Mouse (Mus musculus) frontal cortex, postnatal 10 days (tissue): ENCODE results near the gene Ascc1.

Experiments
- DNase-seq, 2 experiments: peaks; one replicate each; pipeline ENCODE4 v3.0.0; 2022; ENCODE audit warnings: low spot score in 2 of 2, mixed read lengths in 1 of 2

The Ascc1 gene

DNA sequence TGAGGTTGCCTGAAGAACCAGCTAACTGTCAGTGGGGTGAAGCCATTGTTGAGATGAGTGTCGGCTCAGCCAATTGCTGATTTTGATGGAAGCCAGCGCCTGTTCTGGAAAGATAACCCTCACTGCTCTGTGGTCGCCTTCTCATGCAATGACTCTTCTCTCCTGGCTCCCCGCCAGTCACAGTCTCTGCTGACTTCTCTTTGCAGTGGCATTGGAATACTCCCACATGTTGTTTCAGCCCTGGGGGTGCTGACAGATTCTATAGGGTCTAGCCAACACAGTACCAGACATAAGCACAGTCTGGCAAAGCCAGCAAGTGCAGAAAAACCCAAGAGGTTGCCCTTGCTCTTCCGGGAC lies 75.9 kb downstream of the Ascc1 start:
- DNase-seq, result peak; percentile 41 to 52

DNA sequence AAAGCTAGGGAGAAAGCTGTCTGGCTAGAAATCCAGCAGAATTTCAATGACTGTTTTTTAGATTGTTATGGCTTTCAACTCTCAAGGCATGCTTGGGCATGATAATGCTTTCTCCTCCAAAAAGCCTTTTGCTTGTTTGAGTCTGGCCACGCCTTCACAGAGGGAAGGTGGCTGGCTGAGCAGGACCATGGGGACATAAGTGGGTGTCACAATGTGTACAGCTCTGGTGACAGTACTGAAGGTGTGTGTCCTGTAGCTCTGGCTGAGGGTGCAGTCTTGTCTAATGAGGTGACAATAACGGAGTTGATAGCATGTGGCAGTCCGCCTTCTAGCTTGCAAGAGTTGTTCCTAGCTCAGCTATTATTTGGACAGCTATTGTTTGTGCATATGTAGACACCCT lies 77.6 kb downstream of the Ascc1 start:
- no peak for DNase-seq

- DNase-seq, result no peak
Measured at GRCm38 (mm10) chr10:60080601-60080981, 78.0 kb downstream of the Ascc1 start.

GRCm38 (mm10) chr10:60080982-60081825 lies 78.6 kb downstream of the Ascc1 start:
- no peak for DNase-seq

- DNase-seq, result no peak
Measured at GRCm38 (mm10) chr10:60081905-60082304, 79.3 kb downstream of the Ascc1 start.

DNA sequence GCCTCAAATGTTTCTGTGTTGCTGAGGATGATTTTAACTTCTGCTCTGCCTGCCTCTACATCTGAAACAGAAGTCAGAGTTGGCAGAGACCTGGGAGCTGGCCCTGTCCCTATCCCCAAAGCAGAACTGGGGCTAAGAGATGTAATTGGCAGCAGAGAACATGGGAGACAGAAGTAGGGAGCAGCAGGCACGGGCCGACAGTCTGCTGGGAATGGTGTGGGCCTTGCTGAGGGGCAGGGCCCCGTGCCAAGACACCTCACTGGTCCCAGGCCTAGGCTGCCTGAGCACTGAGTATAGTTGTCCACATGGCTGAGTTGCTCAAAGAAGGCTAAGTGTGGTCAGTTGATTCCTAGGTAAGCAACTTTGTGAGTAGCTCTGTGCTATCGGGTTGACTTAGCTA lies 81.5 kb downstream of the Ascc1 start:
- DNase-seq, result no peak

GRCm38 (mm10) chr10:60092311-60092710 lies 89.7 kb downstream of the Ascc1 start:
- no peak for DNase-seq

- DNase-seq, result no peak
Measured at GRCm38 (mm10) chr10:60093751-60094150, 91.1 kb downstream of the Ascc1 start.

GRCm38 (mm10) chr10:60095558-60095957 lies 93.0 kb downstream of the Ascc1 start:
- no peak for DNase-seq

DNA sequence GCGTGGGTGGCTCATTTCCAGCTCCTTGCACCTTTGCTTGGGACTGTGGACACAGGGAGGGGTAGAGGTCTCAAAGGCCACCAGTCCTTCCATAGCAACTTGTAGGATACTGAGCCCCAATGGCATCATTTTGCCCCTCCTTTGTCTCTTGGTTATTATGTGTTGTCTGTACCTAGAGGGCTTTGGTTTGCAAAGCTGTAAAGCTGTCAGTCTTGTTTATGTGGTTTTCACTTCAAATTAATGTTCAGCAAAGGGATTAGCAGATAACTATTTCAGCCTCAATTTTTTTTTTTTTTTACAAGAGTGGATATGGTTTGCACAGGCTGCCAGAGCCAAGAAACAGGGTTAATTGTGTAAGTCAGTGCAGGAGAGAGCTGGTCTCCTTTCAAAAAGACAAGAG lies 93.7 kb downstream of the Ascc1 start:
- DNase-seq, result no peak

GRCm38 (mm10) chr10:60097146-60097545 lies 94.5 kb downstream of the Ascc1 start:
- DNase-seq, result no peak

DNA sequence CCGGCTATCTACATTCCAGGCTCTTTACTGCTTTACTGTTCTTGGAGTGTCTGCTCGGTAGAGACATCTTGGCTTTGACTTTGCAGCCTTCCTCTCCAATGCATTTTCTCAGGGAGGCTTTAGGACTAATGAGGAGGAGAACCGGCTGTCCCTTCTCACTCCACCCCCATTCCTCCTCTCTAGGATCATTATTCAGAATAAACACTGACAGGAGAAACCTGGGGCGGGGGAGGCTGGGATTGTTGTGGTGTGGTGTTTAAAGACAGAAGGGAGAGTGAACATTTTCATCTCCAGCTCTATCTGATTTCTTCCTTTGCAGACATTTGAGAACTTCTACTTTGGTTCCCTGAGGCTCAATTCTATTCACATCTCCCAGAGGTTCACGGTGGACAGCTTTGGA lies 95.2 kb downstream of the Ascc1 start:
- DNase-seq, result no peak

GRCm38 (mm10) chr10:60105391-60106145 lies 103.0 kb downstream of the Ascc1 start:
- peak in 1 of 2 experiments; percentile 42 for DNase-seq

GRCm38 (mm10) chr10:60106146-60106530 lies 103.5 kb downstream of the Ascc1 start, which contains the start of gene Spock2:
Gene Spock2, plus strand, starts transcription at chr10:60106219.
- peak; percentile 73 to 74 for DNase-seq

- peak in 1 of 2 experiments; percentile 65 for DNase-seq
Measured at GRCm38 (mm10) chr10:60106531-60107186, 104.1 kb downstream of the Ascc1 start.

GRCm38 (mm10) chr10:60107448-60107847 lies 104.8 kb downstream of the Ascc1 start:
- DNase-seq, result no peak

- no peak for DNase-seq
Measured at GRCm38 (mm10) chr10:60108321-60109111, 105.9 kb downstream of the Ascc1 start.

GRCm38 (mm10) chr10:60109336-60109735 lies 106.7 kb downstream of the Ascc1 start:
- no peak for DNase-seq

GRCm38 (mm10) chr10:60109989-60110388 lies 107.4 kb downstream of the Ascc1 start:
- no peak for DNase-seq

GRCm38 (mm10) chr10:60110908-60111475 lies 108.4 kb downstream of the Ascc1 start:
- DNase-seq, result no peak

DNA sequence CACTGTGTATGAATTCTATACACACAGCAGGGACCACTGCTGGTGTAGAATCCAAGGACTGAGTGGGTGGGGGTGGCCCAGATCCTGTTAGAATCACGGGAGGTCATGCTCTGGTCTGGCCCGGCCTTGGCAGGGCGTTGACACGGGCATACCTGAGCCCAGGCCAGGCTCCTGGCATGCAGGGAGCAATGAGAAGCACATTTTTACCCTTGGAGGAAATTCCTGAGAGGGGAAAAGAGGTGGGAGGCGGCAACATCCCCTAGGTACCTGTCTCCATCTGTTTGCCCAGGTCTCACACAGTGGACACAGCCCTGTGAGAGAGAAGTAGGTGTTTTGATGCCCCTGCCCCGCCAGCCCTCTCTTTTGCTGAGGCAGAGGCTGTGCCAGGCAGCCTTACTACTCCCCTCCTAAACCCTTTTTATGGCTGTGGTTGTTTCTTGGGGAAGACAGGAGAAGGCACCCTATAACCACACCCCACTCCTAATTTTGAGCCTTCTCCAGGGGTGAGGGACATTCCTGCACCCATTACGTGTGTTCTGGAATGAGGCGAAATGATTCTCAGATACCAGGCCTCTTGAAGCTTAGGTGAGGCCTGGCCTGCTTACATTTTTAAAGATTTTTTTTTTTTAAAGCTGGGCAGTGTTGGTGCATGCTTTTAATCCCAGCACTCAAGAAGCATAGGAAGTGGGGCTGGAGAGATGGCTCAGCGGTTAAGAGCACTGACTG lies 111.5 kb downstream of the Ascc1 start:
- DNase-seq, result no peak
